Mouse (Mus musculus): ENCODE measurements around the gene Gm5773.
"Not testable (repeated sequence)": the region's sequence is repeated elsewhere in the genome, so short reads cannot be mapped to it uniquely, and the experiment has no call there.

Gm5773 gene

DNA sequence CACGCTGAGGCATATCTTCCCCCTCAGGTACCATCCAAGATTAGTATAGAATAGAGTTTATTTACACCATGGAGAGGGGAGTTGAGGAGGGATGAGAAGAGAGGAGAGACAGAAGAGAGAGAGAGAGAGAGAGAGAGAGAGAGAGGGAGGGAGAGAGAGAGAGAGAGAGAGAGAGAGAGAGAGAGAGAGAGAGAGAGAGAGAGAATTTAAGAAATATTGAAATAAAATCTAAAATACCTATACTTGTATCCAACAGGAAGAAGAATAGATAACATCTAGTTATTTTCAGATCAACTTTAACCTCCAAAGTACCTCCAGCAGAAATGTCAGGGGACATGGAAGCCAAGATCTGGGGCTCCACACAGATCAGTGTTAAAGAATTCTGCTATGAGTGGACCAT lies at the start of gene Gm5773:
Gene Gm5773, plus strand, starts transcription at position 301 of the 400 bp plus-strand sequence.
- DNase-seq = not testable (repeated sequence)

GRCm38 (mm10) chr3:93745475-93745874 lies 27.3 kb upstream of the Gm5773 start:
- DNase-seq = not testable (repeated sequence)

- DNase-seq = not testable (repeated sequence)
Measured at GRCm38 (mm10) chr3:93754022-93754421, 18.8 kb upstream of the Gm5773 start.

DNA sequence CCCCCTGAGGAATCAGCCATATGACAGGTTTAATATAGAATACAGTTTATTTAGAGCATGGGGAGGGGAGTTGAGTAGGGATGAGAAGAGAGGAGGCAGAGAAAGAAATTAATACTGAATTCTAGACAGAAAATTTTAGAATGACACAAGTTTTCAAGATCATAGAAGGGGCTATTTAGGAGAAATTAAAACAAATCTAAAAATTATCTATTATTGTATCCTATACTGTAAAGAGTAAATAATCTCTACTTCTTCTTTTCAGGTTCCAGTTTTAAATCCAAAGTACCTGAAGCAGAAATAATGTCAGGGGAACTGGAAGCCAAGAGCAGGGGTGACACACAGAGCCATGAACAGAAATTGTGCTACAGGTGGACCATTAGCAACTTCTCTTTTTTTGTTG lies 23.3 kb downstream of the Gm5773 start, which contains the start of gene Tdpoz4:
Gene Tdpoz4, plus strand, starts transcription at position 301 of the 400 bp plus-strand sequence.
- DNase-seq = not testable (repeated sequence)

GRCm38 (mm10) chr3:93813341-93813740 lies 40.5 kb downstream of the Gm5773 start:
- DNase-seq = not testable (repeated sequence)

All from lung, postnatal 36 days (tissue).